Mouse (Mus musculus) intestine, postnatal 0 days (tissue): ENCODE data around the gene Smad1. TPM values are rescaled to one million over a fixed set of nuclear protein-coding genes. Genes with fewer than 3 reads are reported as not detected.

Experiments
- ATAC-seq: fragments of 200-750 bp; cut with Nextera tagmentation; 2 replicates; pipeline ENCODE4 v1.8.0; 2017; ENCODE audit warnings: mild to moderate bottlenecking, moderate TSS enrichment, moderate library complexity
- H3K27ac ChIP-seq: fragments of 300-500 bp; sonication (generic); 2 replicates; pipeline ENCODE4 v1.5.1; 2014; ENCODE audit warnings: mild to moderate bottlenecking, low read depth, low read length, moderate library complexity
- H3K27me3 ChIP-seq: fragments of 300-500 bp; sonication (generic); replicated peaks from 2 replicates; pipeline ENCODE4 v1.6.1; 2014; ENCODE audit warnings: low read length, mixed read lengths; ENCODE audit not compliant: control insufficient read depth, insufficient read depth
- H3K36me3 ChIP-seq: fragments of 300-500 bp; sonication (generic); 2 replicates; pipeline ENCODE4 v1.6.1; 2014; ENCODE audit warnings: mild to moderate bottlenecking, moderate library complexity; ENCODE audit not compliant: control insufficient read depth, insufficient read depth
- H3K4me1 ChIP-seq: fragments of 300-500 bp; sonication (generic); replicated peaks from 2 replicates; pipeline ENCODE4 v1.6.1; 2014; ENCODE audit warnings: antibody characterized with exemption, low read length, mixed read lengths; ENCODE audit not compliant: control insufficient read depth, insufficient read depth
- H3K4me2 ChIP-seq: fragments of 300-500 bp; sonication (generic); replicated peaks from 2 replicates; pipeline ENCODE4 v1.6.1; 2014; ENCODE audit warnings: low read depth, mild to moderate bottlenecking, moderate library complexity
- H3K4me3 ChIP-seq: fragments of 300-500 bp; sonication (generic); 2 replicates; pipeline ENCODE4 v1.5.1; 2014; ENCODE audit warnings: low read depth, low read length
- H3K9ac ChIP-seq: fragments of 300-500 bp; sonication (generic); 2 replicates; pipeline ENCODE4 v1.6.1; 2014; ENCODE audit warnings: mild to moderate bottlenecking, low read depth, low read length
- H3K9me3 ChIP-seq: fragments of 300-500 bp; sonication (generic); 2 replicates; pipeline ENCODE4 v1.6.1; 2016; ENCODE audit warnings: mixed run types; ENCODE audit not compliant: control insufficient read depth
- CTCF ChIP-seq: sonication (generic); IDR thresholded peaks from 2 replicates; pipeline ENCODE4 v1.5.1; 2016; ENCODE audit warnings: low read depth, mild to moderate bottlenecking, control low read depth, antibody characterized with exemption, moderate library complexity
- WGBS: fragments of 180-500 bp; shearing (Covaris S2); extraction: QIAGEN DNeasy Blood & Tissue Kit; methylation state at CpG from one replicate; pipeline ENCODE4 v1.1.7; 2014; 5-methylcytosine and 5-hydroxymethylcytosine counted together
- polyA plus RNA-seq: library from polyadenylated mRNA; unstranded; fragments of >200 nt; fragmentation: Nextera tagmentation; extraction: Ambion mirVana; gene quantifications from 2 replicates; pipeline ENCODE4 v1.2.1, GENCODE M21; 2015

Smad1 gene
- polyA plus RNA-seq, 1 experiment from 2014 or later = 27.4 TPM

DNA sequence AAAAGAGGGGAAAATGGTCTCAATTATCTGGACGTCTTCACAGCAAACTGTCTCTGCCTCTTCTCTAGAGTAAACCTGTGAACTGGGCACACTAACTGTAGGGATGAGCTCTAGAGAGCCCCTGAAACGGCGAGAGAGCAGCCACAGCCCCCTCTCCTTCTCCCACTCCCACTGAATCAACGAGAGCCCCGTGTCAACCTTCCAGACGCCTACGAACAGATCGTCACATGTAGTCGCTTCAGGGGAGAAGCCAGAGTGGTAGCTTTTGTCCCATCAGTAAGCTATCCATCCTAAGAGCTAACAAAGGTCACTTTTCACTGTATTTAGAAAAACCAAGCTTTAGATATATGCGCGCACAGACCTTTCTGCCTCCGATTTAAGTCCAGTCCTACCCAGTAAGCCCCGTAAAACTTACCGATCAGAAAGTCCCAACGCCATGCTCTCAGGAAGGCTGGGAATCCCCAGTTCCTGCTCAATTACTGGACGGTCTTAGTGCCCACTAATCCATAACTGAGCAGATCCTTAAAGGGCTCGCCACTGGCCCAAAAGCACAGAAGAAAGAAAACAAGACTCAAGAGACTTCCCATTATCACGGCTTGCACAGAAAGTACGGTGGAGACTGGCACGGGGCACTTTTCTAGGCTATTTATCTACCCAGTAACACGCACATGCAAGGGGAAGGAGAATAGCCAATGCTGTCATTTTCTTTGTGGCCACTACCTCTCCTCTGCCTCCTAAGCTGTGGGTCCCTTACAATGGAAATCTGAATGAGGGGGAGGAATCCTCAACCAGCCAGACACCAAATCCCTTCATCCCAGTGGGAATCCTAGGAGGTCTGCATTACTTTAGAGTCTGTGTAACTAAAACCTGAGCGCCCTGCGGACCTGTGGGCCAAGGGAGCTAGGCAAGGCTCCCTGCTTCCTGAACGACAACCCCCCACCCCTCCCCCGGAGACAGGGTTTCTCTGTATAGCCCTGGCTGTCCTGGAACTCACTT, 14.7 kb downstream of the Smad1 start:
- no peak for TF ChIP-seq CTCF
- WGBS = 47% methylated on average over 25 of the region's 25 CpGs
- Histone ChIP-seq H3K36me3 (peaks cover 6% of the 10 kb centered on the region; the same call in 1 of the 2 replicates), H3K9ac (no peak overlapping the region), H3K27ac (no peak overlapping the region), H3K4me2 (0 out of 2 replicates have a peak overlapping the region, but pooled peaks have one; percentile 13), H3K27me3 (no peaks in the 10 kb centered on the region), H3K9me3 (no peaks in the 10 kb centered on the region), H3K4me1 (0 out of 2 replicates have a peak, but pooled peaks cover 7% of the 10 kb centered on the region), H3K4me3 (no peak overlapping the region)
- ATAC-seq = no peak

DNA sequence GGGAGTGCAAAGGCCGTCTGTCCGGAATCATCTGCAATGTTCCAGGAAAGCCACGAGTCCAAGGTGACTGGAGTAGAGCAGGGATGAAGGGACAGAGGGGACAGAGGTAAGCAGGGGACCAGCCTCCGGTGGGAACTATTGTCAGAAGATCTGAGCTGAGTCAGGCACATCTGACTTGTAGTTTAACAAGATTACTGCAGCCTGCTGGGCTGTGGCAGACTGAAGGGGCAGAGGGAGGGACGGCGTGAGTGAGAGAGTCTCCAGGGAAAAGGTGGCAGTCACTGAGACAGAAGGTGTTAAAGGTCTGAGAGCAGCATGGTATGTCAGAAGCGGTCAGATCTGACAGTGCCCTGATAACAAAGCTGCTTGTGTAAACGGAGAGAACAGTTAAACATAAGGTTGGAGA, 16.5 kb downstream of the Smad1 start:
- H3K4me1 ChIP-seq = 0 out of 2 replicates have a peak, but pooled peaks cover 3% of the 10 kb centered on the region
- H3K27ac ChIP-seq = 0 out of 2 replicates have a peak overlapping the region, but pooled peaks have one; percentile 28
- no peak overlapping the region for H3K9ac ChIP-seq
- H3K4me2 ChIP-seq = peak overlapping the region; percentile 48
- H3K9me3 ChIP-seq = no peaks in the 10 kb centered on the region
- peak; percentile 63 for ATAC-seq
- H3K4me3 ChIP-seq = 0 out of 2 replicates have a peak overlapping the region, but pooled peaks have one; percentile 4
- H3K27me3 ChIP-seq = no peaks in the 10 kb centered on the region
- no peak for TF ChIP-seq CTCF
- 18% methylated on average over 8 of the region's 8 CpGs for WGBS
- no peaks in the 10 kb centered on the region; the same call in 1 of the 2 replicates for H3K36me3 ChIP-seq

DNA sequence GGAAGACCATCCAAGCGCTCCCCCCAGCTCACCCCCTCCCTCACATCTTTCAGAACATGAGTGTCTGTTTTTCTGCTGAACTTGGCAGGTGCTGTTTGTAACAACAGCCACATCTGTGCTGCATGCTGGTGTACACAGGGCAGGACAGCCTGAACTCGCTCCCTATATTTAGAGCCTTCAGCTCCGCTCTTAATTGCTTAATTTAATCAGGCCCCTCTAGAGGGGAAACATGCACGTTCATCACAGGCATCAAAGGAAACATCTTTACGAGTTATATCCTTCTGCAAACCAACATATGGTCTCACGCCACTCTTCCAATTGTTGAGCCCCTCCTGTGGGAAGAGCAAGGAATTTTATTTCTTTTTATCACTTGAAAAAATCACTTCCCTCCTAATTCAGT, 17.5 kb downstream of the Smad1 start:
- Histone ChIP-seq H3K4me1 (0 out of 2 replicates have a peak, but pooled peaks cover 3% of the 10 kb centered on the region), H3K9ac (no peak overlapping the region), H3K4me3 (no peak overlapping the region), H3K27me3 (no peaks in the 10 kb centered on the region), H3K9me3 (no peaks in the 10 kb centered on the region), H3K36me3 (no peaks in the 10 kb centered on the region; the same call in 1 of the 2 replicates), H3K27ac (no peak overlapping the region), H3K4me2 (no peak overlapping the region)
- 52% methylated on average over 6 of the region's 6 CpGs for WGBS
- no peak for ATAC-seq
- peak; percentile 20 for TF ChIP-seq CTCF

DNA sequence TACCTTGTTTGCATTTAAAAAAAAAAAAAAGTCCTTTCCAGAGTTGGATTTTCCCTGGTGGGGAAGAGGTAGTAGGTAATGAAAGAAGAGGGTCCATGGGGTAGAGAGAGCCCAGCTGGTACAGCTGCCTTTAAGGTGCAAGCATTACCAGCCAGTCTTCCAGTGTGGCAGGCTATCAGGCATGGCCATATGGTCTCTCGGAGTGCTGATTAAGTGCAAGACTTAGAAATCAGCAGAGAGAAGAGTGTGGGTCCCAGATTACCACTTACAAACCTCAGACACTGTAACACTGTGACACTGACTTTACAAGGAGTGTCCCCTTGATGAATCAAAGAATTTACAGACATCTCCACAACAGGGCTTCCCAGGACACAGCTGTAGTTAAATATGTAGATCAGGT, 18.9 kb downstream of the Smad1 start:
- no peak for ATAC-seq
- 75% methylated on average over 1 of the region's 1 CpGs for WGBS
- no peaks in the 10 kb centered on the region for H3K9me3 ChIP-seq
- H3K36me3 ChIP-seq = no peaks in the 10 kb centered on the region
- H3K27ac ChIP-seq = no peak overlapping the region
- H3K27me3 ChIP-seq = no peaks in the 10 kb centered on the region
- H3K9ac ChIP-seq = no peak overlapping the region
- peaks cover 7% of the 10 kb centered on the region; the same call in 1 of the 2 replicates for H3K4me1 ChIP-seq
- TF ChIP-seq CTCF = no peak
- H3K4me2 ChIP-seq = no peak overlapping the region
- H3K4me3 ChIP-seq = no peak overlapping the region

DNA sequence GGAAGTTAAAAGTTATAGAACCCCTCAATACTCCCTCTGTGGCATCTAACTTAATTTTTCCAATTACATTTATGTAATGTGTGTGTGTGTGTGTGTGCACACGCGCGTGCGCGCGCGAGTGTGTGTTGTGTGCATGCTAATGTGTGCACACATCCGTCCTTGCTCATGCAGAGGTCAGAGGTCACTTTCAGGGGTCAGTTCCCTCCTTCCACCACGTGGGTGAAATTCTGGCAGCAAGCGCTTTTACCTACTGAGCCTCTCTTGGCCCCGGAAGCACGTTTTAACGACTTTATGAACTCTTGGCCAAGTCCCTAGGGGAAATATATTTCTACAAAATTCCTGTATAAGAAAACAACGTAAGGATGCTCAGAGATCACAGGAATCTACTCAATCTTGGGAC, 19.3 kb downstream of the Smad1 start:
- H3K9me3 ChIP-seq = no peaks in the 10 kb centered on the region
- no peak overlapping the region for H3K4me3 ChIP-seq
- WGBS = 70% methylated on average over 14 of the region's 14 CpGs
- H3K9ac ChIP-seq = no peak overlapping the region
- no peaks in the 10 kb centered on the region for H3K36me3 ChIP-seq
- no peak overlapping the region for H3K4me2 ChIP-seq
- no peaks in the 10 kb centered on the region for H3K27me3 ChIP-seq
- TF ChIP-seq CTCF = no peak
- ATAC-seq = no peak
- H3K27ac ChIP-seq = no peak overlapping the region
- peaks cover 11% of the 10 kb centered on the region for H3K4me1 ChIP-seq

DNA sequence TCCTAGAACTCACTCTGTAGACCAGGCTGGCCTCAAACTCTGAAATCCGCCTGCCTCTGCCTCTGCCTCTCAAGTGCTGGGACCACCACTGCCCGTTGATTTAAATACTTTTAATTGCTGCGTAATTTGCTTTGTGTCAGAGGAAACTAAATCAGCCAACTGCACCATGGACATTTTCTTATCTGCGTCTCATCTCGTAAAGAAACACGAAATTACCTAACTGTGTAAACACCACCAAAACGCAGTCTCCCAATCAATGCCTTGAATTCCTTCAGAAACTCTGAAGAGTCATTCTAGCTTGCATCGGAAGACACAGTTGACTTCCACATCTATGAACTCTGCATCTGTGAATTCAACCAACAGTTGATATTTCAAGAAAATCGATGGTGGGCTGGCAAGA, 22.7 kb downstream of the Smad1 start:
- WGBS = 73% methylated on average over 9 of the region's 9 CpGs
- H3K4me1 ChIP-seq = peaks cover 19% of the 10 kb centered on the region

More for the DNA sequence above, 22.7 kb downstream of the Smad1 start:
- Histone ChIP-seq H3K4me3 (no peak overlapping the region), H3K36me3 (peaks cover 5% of the 10 kb centered on the region; the same call in 1 of the 2 replicates), H3K27ac (no peak overlapping the region), H3K9ac (no peak overlapping the region), H3K27me3 (no peaks in the 10 kb centered on the region), H3K4me2 (no peak overlapping the region), H3K9me3 (no peaks in the 10 kb centered on the region)
- no peak for TF ChIP-seq CTCF
- no peak for ATAC-seq
